8 mouse cellular contexts compared by ENCODE assay signal in genomic region chrX:164066185-164066584, GRCm38 (mm10). TPM values are rescaled to one million over a fixed set of nuclear protein-coding genes. Genes with fewer than 3 reads are reported as not detected.
DNase-seq lines count a peak whose midpoint lies in the region; ATAC-seq lines count a peak whose summit lies in the region.

No protein-coding gene starts in this region.

- peak; percentile 99 for ATAC-seq in common myeloid progenitor, adult 5-6 weeks (replicated peaks; ENCODE audit: low read depth, poor library complexity, severe bottlenecking)
- ATAC-seq in kidney, embryonic 15.5 days (replicated peaks; ENCODE audit: low FRiP score), result peak; percentile 83
- peak; percentile 50; the same call in 1 of the 2 replicates for ATAC-seq in stomach, embryonic 15.5 days (ENCODE audit: insufficient read depth, low FRiP score, low read depth)

- H3K27me3 ChIP-seq in kidney, embryonic 15.5 days, result 0 out of 2 replicates have a peak, but pooled peaks cover 8% of the 10 kb centered on the region
- no peaks in the 10 kb centered on the region for H3K27me3 ChIP-seq in stomach, embryonic 15.5 days (replicated peaks)

- H3K27ac ChIP-seq in kidney, embryonic 15.5 days, result no peak overlapping the region
- H3K27ac ChIP-seq in stomach, embryonic 15.5 days, result no peak overlapping the region

- no peaks in the 10 kb centered on the region for H3K4me1 ChIP-seq in kidney, embryonic 15.5 days
- H3K4me1 ChIP-seq in stomach, embryonic 15.5 days, result no peaks in the 10 kb centered on the region

- no peak overlapping the region for H3K9ac ChIP-seq in kidney, embryonic 15.5 days
- no peak overlapping the region for H3K9ac ChIP-seq in stomach, embryonic 15.5 days

- H3K4me2 ChIP-seq in kidney, embryonic 15.5 days, result no peak overlapping the region
- H3K4me2 ChIP-seq in stomach, embryonic 15.5 days, result no peak overlapping the region

- H3K4me3 ChIP-seq in kidney, embryonic 15.5 days (replicated peaks), result no peak overlapping the region
- no peak overlapping the region for H3K4me3 ChIP-seq in stomach, embryonic 15.5 days (replicated peaks)

- no peaks in the 10 kb centered on the region for H3K9me3 ChIP-seq in kidney, embryonic 15.5 days (replicated peaks)
- no peaks in the 10 kb centered on the region for H3K9me3 ChIP-seq in stomach, embryonic 15.5 days

- H3K36me3 ChIP-seq in kidney, embryonic 15.5 days, result 0 out of 2 replicates have a peak, but pooled peaks cover 2% of the 10 kb centered on the region
- no peaks in the 10 kb centered on the region for H3K36me3 ChIP-seq in stomach, embryonic 15.5 days

- DNase-seq in urinary bladder, adult 18-20 months (ENCODE audit: low spot score in 2 of 2), result peak; percentile 13 to 27
- DNase-seq in urinary bladder, adult 2 months (ENCODE audit: low spot score), result no peak
- peak; percentile 3 for DNase-seq in gonadal fat pad, adult 2 months (ENCODE audit: low read depth)
- peak; percentile 78 for DNase-seq in liver
- DNase-seq in monocyte, adult 2 months (ENCODE audit: low read depth in 1 of 2, low spot score in 2 of 2), result peak; percentile 1 to 9

- 11% methylated on average over 2 of the region's 2 CpGs for WGBS in kidney, embryonic 15.5 days
- WGBS in stomach, embryonic 15.5 days, result 13% methylated on average over 2 of the region's 2 CpGs

RNA-seq across cellular contexts. Expression of gene Siah1b, which starts 10.1 kb away (rescaled TPM):
- 7.5 and 8.9 TPM in 2 replicates for polyA plus RNA-seq in urinary bladder, adult 2 months (2012; rRNA removed)
- total RNA-seq in common myeloid progenitor, adult 5-6 weeks (2017), result 19.3 and 19.4 TPM in 2 replicates
- 6.2 and 6.8 TPM in 2 replicates for polyA plus RNA-seq in gonadal fat pad, adult 2 months (2012; rRNA removed)
- 30.2 and 33.7 TPM in 2 replicates for polyA plus RNA-seq in kidney, embryonic 15.5 days (2015; fragmentation: Nextera tagmentation; extraction: Ambion mirVana)
- 22.5 and 25.2 TPM in 2 replicates for polyA plus RNA-seq in stomach, embryonic 15.5 days (2015; fragmentation: Nextera tagmentation; extraction: Ambion mirVana)

RNA-seq across cellular contexts. Expression of gene Cltrn, which starts 22.4 kb away (rescaled TPM):
- 0.11 TPM in 1 of 2 replicates, not detected in the other for polyA plus RNA-seq in urinary bladder, adult 2 months (2012; rRNA removed)
- total RNA-seq in common myeloid progenitor, adult 5-6 weeks (2017), result not detected in 2 replicates
- 0.25 TPM in 1 of 2 replicates, not detected in the other for polyA plus RNA-seq in gonadal fat pad, adult 2 months (2012; rRNA removed)
- 77.2 and 88.6 TPM in 2 replicates for polyA plus RNA-seq in kidney, embryonic 15.5 days (2015; fragmentation: Nextera tagmentation; extraction: Ambion mirVana)
- polyA plus RNA-seq in stomach, embryonic 15.5 days (2015; fragmentation: Nextera tagmentation; extraction: Ambion mirVana), result 10.5 and 14.9 TPM in 2 replicates

RNA-seq across cellular contexts. Expression of gene Car5b, which starts 38.4 kb away (rescaled TPM):
- polyA plus RNA-seq in urinary bladder, adult 2 months (2012; rRNA removed), result 9.5 and 10.1 TPM in 2 replicates
- total RNA-seq in common myeloid progenitor, adult 5-6 weeks (2017), result 0.69 TPM in 1 of 2 replicates, not detected in the other
- 64.5 and 71.3 TPM in 2 replicates for polyA plus RNA-seq in gonadal fat pad, adult 2 months (2012; rRNA removed)
- 1.7 and 1.9 TPM in 2 replicates for polyA plus RNA-seq in kidney, embryonic 15.5 days (2015; fragmentation: Nextera tagmentation; extraction: Ambion mirVana)
- polyA plus RNA-seq in stomach, embryonic 15.5 days (2015; fragmentation: Nextera tagmentation; extraction: Ambion mirVana), result 0.99 and 1.3 TPM in 2 replicates
